Mouse (Mus musculus) intestine, embryonic 15.5 days (tissue): ENCODE data around the gene A4gnt. TPM values are rescaled to one million over a fixed set of nuclear protein-coding genes. Genes with fewer than 3 reads are reported as not detected.

ENCODE experiments used
- ATAC-seq: fragments of 200-750 bp; cut with Nextera tagmentation; 2 replicates; pipeline ENCODE4 v1.8.0; 2017; ENCODE audit warnings: moderate TSS enrichment, moderate library complexity
- H3K27ac ChIP-seq: fragments of 300-500 bp; sonication (generic); 2 replicates; pipeline ENCODE4 v1.5.1; 2015; ENCODE audit warnings: mild to moderate bottlenecking, inconsistent platforms
- H3K27me3 ChIP-seq: fragments of 300-500 bp; sonication (generic); replicated peaks from 2 replicates; pipeline ENCODE4 v1.6.1; 2015; ENCODE audit warnings: inconsistent platforms
- H3K36me3 ChIP-seq: fragments of 300-500 bp; sonication (generic); 2 replicates; pipeline ENCODE4 v1.6.1; 2015; ENCODE audit warnings: inconsistent platforms
- H3K4me1 ChIP-seq: fragments of 300-500 bp; sonication (generic); replicated peaks from 2 replicates; pipeline ENCODE4 v1.6.1; 2015; ENCODE audit warnings: inconsistent platforms
- H3K4me2 ChIP-seq: fragments of 300-500 bp; sonication (generic); replicated peaks from 2 replicates; pipeline ENCODE4 v1.6.1; 2015; ENCODE audit warnings: mild to moderate bottlenecking, inconsistent platforms
- H3K4me3 ChIP-seq: fragments of 300-500 bp; sonication (generic); replicated peaks from 2 replicates; pipeline ENCODE4 v1.5.1; 2015; ENCODE audit warnings: inconsistent platforms
- H3K9ac ChIP-seq: fragments of 300-500 bp; sonication (generic); 2 replicates; pipeline ENCODE4 v1.6.1; 2015; ENCODE audit warnings: inconsistent platforms
- H3K9me3 ChIP-seq: fragments of 300-500 bp; sonication (generic); 2 replicates; pipeline ENCODE4 v1.6.1; 2016; ENCODE audit warnings: inconsistent platforms
- WGBS: fragments of 180-500 bp; shearing (Covaris S2); methylation state at CpG from one replicate; pipeline ENCODE4 v1.1.7; 2015; 5-methylcytosine and 5-hydroxymethylcytosine counted together
- polyA plus RNA-seq: library from polyadenylated mRNA; unstranded; fragments of >200 nt; fragmentation: Nextera tagmentation; extraction: Ambion mirVana; gene quantifications from 2 replicates; pipeline ENCODE4 v1.2.1, GENCODE M21; 2015

The A4gnt gene
- polyA plus RNA-seq, 1 experiment from 2014 or later: 0.96 TPM

DNA sequence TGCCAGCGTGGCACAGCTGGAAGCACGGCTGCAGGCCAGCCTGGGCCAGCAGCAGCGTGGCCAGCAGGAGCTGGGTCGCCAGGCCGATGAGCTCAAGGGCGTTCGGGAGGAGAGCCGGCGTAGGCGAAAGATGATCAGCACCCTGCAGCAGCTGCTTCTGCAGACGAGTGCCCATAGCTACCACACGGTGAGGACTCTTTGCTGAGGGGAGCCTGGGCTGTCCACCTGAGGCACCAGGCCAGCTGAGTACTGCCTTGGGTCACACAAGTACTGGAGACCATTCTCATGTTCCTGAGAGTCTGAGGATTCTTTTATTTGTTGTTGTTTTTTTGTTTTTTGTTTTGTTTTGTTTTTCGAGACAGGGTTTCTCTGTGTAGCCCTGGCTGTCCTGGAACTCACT, 25.4 kb downstream of the A4gnt start:
- Histone ChIP-seq H3K9me3 (no peaks in the 10 kb centered on the region), H3K36me3 (0 out of 2 replicates have a peak, but pooled peaks cover 7% of the 10 kb centered on the region), H3K4me3 (no peak overlapping the region), H3K4me2 (no peak overlapping the region), H3K4me1 (0 out of 2 replicates have a peak, but pooled peaks cover 3% of the 10 kb centered on the region), H3K9ac (no peak overlapping the region), H3K27me3 (no peaks in the 10 kb centered on the region), H3K27ac (no peak overlapping the region)
- no peak for ATAC-seq
- 94% methylated on average over 13 of the region's 13 CpGs for WGBS

DNA sequence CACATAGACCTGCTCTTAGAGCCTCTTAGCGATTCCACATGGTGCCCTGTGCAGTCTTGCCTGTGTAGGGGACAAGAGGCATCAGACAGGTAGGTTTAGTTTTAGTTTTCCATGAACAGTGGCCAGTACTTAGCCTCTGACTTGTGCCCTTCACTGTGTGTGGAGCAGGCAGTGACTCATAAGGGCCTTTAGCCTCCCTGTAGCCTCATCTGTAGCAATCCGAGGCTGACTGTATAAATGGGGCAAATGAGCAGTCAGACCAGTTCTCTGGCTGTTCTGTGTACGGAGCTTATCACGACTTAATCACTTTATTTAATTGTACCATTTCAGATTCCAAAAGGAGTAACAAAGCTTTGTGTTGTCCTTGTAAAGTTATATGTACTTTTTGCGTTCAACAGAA, 27.7 kb downstream of the A4gnt start:
- Histone ChIP-seq H3K36me3 (0 out of 2 replicates have a peak, but pooled peaks cover 10% of the 10 kb centered on the region), H3K9ac (no peak overlapping the region), H3K4me2 (no peak overlapping the region), H3K27me3 (no peaks in the 10 kb centered on the region), H3K9me3 (no peaks in the 10 kb centered on the region), H3K27ac (no peak overlapping the region), H3K4me3 (no peak overlapping the region), H3K4me1 (0 out of 2 replicates have a peak, but pooled peaks cover 3% of the 10 kb centered on the region)
- 71% methylated on average over 5 of the region's 5 CpGs for WGBS
- peak; percentile 90 for ATAC-seq

DNA sequence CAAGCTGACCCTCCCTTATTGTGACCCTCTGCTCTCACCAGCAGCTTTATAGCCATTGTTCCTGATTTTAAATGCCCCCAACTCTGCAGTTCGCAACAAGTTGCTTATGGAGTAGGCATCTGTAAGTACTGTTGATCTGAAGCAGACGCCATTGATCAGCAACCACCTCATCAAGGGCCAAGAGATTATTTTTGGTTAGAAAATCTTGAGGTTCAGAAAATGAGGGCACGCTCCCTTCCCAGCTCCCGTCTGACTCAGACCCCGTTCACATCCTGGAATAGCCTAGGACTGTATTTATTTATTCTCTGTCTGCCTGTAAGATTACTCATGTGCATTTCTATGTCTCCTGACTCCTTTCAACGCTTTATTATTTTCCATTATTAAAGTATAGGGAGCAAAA, 33.1 kb downstream of the A4gnt start:
- Histone ChIP-seq H3K4me1 (no peaks in the 10 kb centered on the region), H3K9me3 (no peaks in the 10 kb centered on the region), H3K4me3 (no peak overlapping the region), H3K4me2 (no peak overlapping the region), H3K36me3 (peaks cover 18% of the 10 kb centered on the region), H3K9ac (no peak overlapping the region), H3K27me3 (no peaks in the 10 kb centered on the region), H3K27ac (no peak overlapping the region)
- 92% methylated on average over 6 of the region's 6 CpGs for WGBS
- no peak for ATAC-seq

DNA sequence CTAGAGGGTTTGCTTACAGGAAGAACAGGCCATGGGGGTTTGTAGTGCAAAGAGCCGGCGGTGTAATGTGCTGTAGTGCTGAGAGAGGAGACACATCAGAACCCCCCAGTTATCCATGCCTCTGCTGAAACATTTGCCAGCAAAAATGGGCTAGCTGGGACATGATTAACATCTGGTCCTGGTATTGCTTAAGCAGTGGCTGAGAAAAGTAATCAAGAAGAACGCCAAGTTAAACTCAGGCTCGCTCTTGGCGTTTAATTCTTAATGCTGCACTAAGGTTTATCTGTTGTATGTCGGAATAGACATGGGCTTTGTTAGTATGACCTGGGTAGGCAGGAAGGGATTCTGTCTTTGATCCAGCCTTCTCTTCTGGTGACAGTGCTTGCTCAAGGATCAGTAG, 33.8 kb downstream of the A4gnt start:
- Histone ChIP-seq H3K36me3 (peaks cover 22% of the 10 kb centered on the region), H3K4me3 (no peak overlapping the region), H3K4me1 (no peaks in the 10 kb centered on the region), H3K4me2 (no peak overlapping the region), H3K27ac (no peak overlapping the region), H3K9ac (no peak overlapping the region), H3K27me3 (no peaks in the 10 kb centered on the region), H3K9me3 (no peaks in the 10 kb centered on the region)
- WGBS: 90% methylated on average over 6 of the region's 6 CpGs
- no peak for ATAC-seq

DNA sequence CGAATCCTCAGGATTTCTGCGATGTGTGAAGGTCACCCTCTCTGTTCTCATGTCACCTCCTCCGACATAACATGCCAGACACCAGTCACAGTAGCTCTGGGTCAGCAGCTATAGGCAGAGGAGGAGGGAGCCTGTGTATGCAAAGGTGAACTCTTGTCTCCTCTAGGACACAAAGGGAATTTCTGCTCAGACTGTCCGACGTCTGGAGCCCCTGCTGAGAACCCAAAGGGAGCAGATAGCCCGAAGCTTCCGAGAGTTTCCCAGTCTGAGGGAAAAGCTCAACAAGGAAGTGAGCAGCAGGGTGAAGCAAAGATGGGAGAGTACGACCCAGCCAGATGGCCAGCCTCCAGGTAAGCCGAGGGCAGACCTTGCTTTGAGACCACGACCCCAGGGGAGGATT, 48.5 kb downstream of the A4gnt start:
- Histone ChIP-seq H3K4me2 (no peak overlapping the region), H3K27me3 (no peaks in the 10 kb centered on the region), H3K9me3 (no peaks in the 10 kb centered on the region), H3K4me3 (no peak overlapping the region), H3K4me1 (no peaks in the 10 kb centered on the region; the same call in 1 of the 2 replicates), H3K27ac (no peak overlapping the region), H3K36me3 (peaks cover 5% of the 10 kb centered on the region; the same call in 1 of the 2 replicates), H3K9ac (no peak overlapping the region)
- no peak for ATAC-seq
- 73% methylated on average over 10 of the region's 10 CpGs for WGBS

DNA sequence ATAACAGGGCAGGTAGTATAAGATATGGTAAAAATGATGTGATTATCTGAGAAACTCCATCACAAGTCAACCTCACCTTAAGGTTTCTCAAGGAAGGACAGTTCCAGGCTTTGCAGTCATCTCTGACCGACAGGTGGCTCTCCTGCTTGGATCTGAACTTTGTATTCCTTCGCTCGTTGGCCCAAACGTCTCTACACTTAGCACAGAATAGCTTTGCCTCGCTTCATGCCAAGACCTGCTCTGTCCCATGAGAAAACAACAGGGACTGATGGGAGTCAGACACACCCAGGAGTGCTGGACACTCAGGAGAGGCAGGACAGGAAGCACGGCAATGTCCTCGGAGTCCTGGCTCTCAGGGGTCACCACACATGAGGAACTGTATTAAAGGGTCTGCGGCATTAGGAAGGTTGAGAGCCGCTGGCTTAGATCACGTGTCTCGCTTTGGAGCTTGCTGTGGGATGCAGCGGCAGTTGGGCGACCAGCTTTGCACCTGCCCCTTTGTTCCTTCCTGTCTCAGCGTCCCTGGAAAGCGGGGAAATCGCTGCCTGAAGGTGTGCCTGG, 49.4 kb downstream of the A4gnt start:
- no peak for ATAC-seq
- Histone ChIP-seq H3K9me3 (no peaks in the 10 kb centered on the region), H3K4me2 (no peak overlapping the region), H3K36me3 (peaks cover 5% of the 10 kb centered on the region; the same call in 1 of the 2 replicates), H3K4me1 (no peaks in the 10 kb centered on the region; the same call in 1 of the 2 replicates), H3K9ac (no peak overlapping the region), H3K4me3 (no peak overlapping the region), H3K27ac (no peak overlapping the region), H3K27me3 (no peaks in the 10 kb centered on the region)
- WGBS: 63% methylated on average over 16 of the region's 16 CpGs

DNA sequence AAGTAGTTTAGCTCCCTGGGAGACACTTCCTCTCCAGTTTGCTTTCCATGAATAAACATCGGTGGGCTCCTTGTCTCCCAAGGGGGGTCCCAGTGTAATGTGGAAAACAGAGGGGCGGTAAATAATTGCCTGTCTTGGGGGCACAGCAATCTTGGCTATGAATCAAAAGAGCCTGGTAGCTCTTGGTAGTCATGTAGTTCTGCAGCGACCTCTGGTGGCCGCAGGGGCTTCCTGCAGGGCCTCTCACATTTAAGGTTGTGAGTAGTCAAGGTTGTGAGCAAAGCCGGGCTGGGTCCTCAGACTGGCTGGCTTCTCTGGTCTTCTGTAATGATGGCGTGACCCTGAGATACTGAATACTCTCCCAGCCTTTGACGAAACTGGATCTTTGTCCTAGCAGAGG, 50.1 kb downstream of the A4gnt start:
- no peaks in the 10 kb centered on the region for H3K9me3 ChIP-seq
- no peaks in the 10 kb centered on the region for H3K27me3 ChIP-seq
- H3K27ac ChIP-seq: no peak overlapping the region
- peaks cover 8% of the 10 kb centered on the region for H3K36me3 ChIP-seq
- no peak overlapping the region for H3K4me3 ChIP-seq
- WGBS: 22% methylated on average over 7 of the region's 7 CpGs
- H3K4me2 ChIP-seq: no peak overlapping the region
- no peaks in the 10 kb centered on the region; the same call in 1 of the 2 replicates for H3K4me1 ChIP-seq
- peak; percentile 72 for ATAC-seq
- H3K9ac ChIP-seq: no peak overlapping the region

DNA sequence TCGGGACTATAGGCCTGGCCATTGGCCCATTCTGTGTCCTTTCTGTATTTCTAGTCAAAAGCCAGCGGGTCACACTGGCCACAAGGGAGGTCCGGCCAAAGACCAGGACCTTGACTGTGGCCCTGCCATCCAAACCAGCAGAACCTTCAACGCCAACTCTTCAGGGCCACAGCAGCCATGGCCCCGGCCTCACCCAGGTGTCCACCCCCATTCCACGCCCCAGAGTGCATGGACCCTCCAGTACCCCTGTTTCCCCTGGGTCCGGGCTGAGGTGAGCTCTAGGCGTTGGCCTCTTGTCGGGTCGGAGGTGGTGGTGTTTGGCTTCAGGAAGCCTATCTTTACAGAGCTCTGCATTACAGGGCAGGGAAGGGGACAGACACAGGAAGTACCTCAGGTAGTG, 50.6 kb downstream of the A4gnt start:
- Histone ChIP-seq H3K4me3 (no peak overlapping the region), H3K36me3 (peaks cover 13% of the 10 kb centered on the region), H3K27ac (no peak overlapping the region), H3K4me1 (no peaks in the 10 kb centered on the region; the same call in 1 of the 2 replicates), H3K9ac (no peak overlapping the region), H3K4me2 (no peak overlapping the region), H3K27me3 (no peaks in the 10 kb centered on the region), H3K9me3 (no peaks in the 10 kb centered on the region)
- ATAC-seq: no peak
- WGBS: 90% methylated on average over 10 of the region's 10 CpGs

DNA sequence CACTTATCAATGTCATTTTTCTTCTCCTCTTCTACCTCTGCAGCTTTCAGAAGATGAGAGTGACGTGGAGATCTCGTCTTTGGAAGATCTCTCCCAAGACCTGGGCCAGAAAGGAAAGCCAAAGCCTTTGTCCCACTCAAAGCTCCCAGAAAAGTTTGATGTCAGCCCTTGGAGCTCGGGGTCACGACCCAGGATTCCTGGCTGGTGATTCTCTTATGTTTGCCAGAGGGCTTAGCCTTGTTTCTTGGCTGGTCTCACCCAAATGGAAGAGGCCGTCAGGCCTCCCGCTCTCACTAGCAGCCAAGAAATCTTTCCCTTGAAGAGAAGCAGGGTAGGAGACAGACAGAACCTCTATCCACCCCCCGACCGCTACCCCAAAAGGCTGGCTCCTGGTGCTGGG, 55.3 kb downstream of the A4gnt start:
- Histone ChIP-seq H3K9me3 (no peaks in the 10 kb centered on the region), H3K4me2 (no peak overlapping the region), H3K4me3 (no peak overlapping the region), H3K36me3 (peaks cover 27% of the 10 kb centered on the region), H3K27me3 (no peaks in the 10 kb centered on the region), H3K4me1 (no peaks in the 10 kb centered on the region), H3K9ac (no peak overlapping the region), H3K27ac (no peak overlapping the region)
- 89% methylated on average over 8 of the region's 8 CpGs for WGBS
- ATAC-seq: no peak

DNA sequence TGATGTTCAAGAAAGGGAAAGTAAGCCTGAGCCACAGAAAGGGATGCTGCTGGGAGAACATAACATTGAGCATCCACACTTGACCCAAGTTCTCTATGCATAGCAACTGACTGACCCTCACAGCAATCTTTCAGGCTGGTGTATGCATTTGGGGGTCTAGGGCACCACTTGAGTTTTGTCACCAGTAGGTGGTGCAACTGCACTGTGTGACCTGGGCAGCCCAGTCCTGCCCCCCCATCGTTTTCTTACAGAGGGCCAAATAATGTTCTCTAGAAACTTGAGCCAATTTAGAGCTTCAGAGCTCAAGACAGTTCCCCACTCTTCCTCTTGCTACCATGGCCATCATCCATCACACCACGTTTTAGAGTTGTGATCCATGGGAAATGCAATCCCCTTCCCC, 59.3 kb downstream of the A4gnt start:
- Histone ChIP-seq H3K36me3 (peaks cover 22% of the 10 kb centered on the region), H3K4me1 (no peaks in the 10 kb centered on the region), H3K9me3 (no peaks in the 10 kb centered on the region), H3K4me2 (no peak overlapping the region), H3K27ac (no peak overlapping the region), H3K4me3 (no peak overlapping the region), H3K27me3 (no peaks in the 10 kb centered on the region), H3K9ac (no peak overlapping the region)
- 37% methylated on average over 2 of the region's 2 CpGs for WGBS
- no peak for ATAC-seq

Other genes with a start within 250 kb of the A4gnt start
- 11.0 and 12.5 TPM in 2 replicates for gene Mras, start 175.1 kb upstream of the A4gnt start, polyA plus RNA-seq
- 0.25 and 0.33 TPM in 2 replicates for gene Nme9, start 161.0 kb upstream of the A4gnt start, polyA plus RNA-seq
- 26.9 and 27.9 TPM in 2 replicates for gene Armc8, start 43.6 kb upstream of the A4gnt start, polyA plus RNA-seq
- gene Dbr1, start 36.7 kb upstream of the A4gnt start, polyA plus RNA-seq: 27.9 and 28.2 TPM in 2 replicates
- 11.7 and 13.4 TPM in 2 replicates for gene Dzip1l, start 17.0 kb downstream of the A4gnt start, polyA plus RNA-seq
- gene Cldn18, start 104.8 kb downstream of the A4gnt start, polyA plus RNA-seq: 2.4 and 4.9 TPM in 2 replicates